Mouse (Mus musculus) myocyte (in vitro differentiated cells): ENCODE results near the gene Aqp3.

ENCODE experiments used
- POLR2A ChIP-seq: IDR thresholded peaks from one replicate; pipeline ENCODE4 v1.6.1; 2011; ENCODE audit warnings: low read depth, mild to moderate bottlenecking, control low read depth, moderate library complexity; ENCODE audit not compliant: insufficient read length
- POLR2AphosphoS2 ChIP-seq: IDR thresholded peaks from one replicate; pipeline ENCODE4 v1.6.1; 2011; ENCODE audit warnings: low read depth, control low read depth; ENCODE audit not compliant: insufficient read length

- TF ChIP-seq POLR2A: no peak
- no peak for TF ChIP-seq POLR2AphosphoS2
Measured at GRCm38 (mm10) chr4:41092958-41093357, 5.0 kb downstream of the Aqp3 start.
